Mouse (Mus musculus) neural tube, embryonic 11.5 days (tissue): ENCODE results near the gene 4930507D05Rik. TPM values are rescaled to one million over a fixed set of nuclear protein-coding genes. Genes with fewer than 3 reads are reported as not detected.
A peak's percentile ranks its signal among the peaks of the same experiment; 100 is the strongest.

ENCODE experiments used
- ATAC-seq: fragments of 200-750 bp; cut with Nextera tagmentation; 2 replicates; pipeline ENCODE4 v1.8.0; 2017; ENCODE audit warnings: moderate number of reproducible peaks, mild to moderate bottlenecking, moderate TSS enrichment, moderate library complexity; ENCODE audit not compliant: insufficient read depth, low FRiP score, low TSS enrichment
- DNase-seq: peaks from one replicate; pipeline ENCODE4 v3.0.0-alpha.2; 2015; ENCODE audit warnings: low spot score
- H3K27ac ChIP-seq: fragments of 300-500 bp; sonication (generic); 2 replicates; pipeline ENCODE4 v1.5.1; 2014; ENCODE audit warnings: low read depth, mild to moderate bottlenecking, low read length
- H3K27me3 ChIP-seq: fragments of 300-500 bp; sonication (generic); 2 replicates; pipeline ENCODE4 v1.6.1; 2014; ENCODE audit warnings: mild to moderate bottlenecking, low read length, mixed read lengths; ENCODE audit not compliant: control insufficient read depth, insufficient read depth
- H3K36me3 ChIP-seq: fragments of 300-500 bp; sonication (generic); 2 replicates; pipeline ENCODE4 v1.6.1; 2014; ENCODE audit warnings: mild to moderate bottlenecking, low read length, moderate library complexity, mixed read lengths; ENCODE audit not compliant: control insufficient read depth, insufficient read depth
- H3K4me1 ChIP-seq: fragments of 300-500 bp; sonication (generic); 2 replicates; pipeline ENCODE4 v1.6.1; 2014; ENCODE audit warnings: low read length, mixed read lengths; ENCODE audit not compliant: control insufficient read depth, insufficient read depth
- H3K4me2 ChIP-seq: fragments of 300-500 bp; sonication (generic); 2 replicates; pipeline ENCODE4 v1.6.1; 2014; ENCODE audit warnings: low read depth, mild to moderate bottlenecking, moderate library complexity
- H3K4me3 ChIP-seq: fragments of 300-500 bp; sonication (generic); 2 replicates; pipeline ENCODE4 v1.5.1; 2014; ENCODE audit warnings: low read depth, low read length
- H3K9ac ChIP-seq: fragments of 300-500 bp; sonication (generic); 2 replicates; pipeline ENCODE4 v1.6.1; 2014; ENCODE audit warnings: mild to moderate bottlenecking, low read length
- H3K9me3 ChIP-seq: fragments of 300-500 bp; sonication (generic); 2 replicates; pipeline ENCODE4 v1.6.1; 2016; ENCODE audit warnings: low read length; ENCODE audit not compliant: control insufficient read depth
- WGBS: fragments of 180-500 bp; shearing (Covaris S2); extraction: QIAGEN DNeasy Blood & Tissue Kit; methylation state at CpG from one replicate; pipeline ENCODE4 v1.1.7; 2014; 5-methylcytosine and 5-hydroxymethylcytosine counted together
- polyA plus RNA-seq: library from polyadenylated mRNA; unstranded; fragments of >200 nt; fragmentation: Nextera tagmentation; extraction: Ambion mirVana; gene quantifications from 2 replicates; pipeline ENCODE4 v1.2.1, GENCODE M21; 2014

Gene 4930507D05Rik
- polyA plus RNA-seq, result 0.99 and 1.0 TPM in 2 replicates

DNA sequence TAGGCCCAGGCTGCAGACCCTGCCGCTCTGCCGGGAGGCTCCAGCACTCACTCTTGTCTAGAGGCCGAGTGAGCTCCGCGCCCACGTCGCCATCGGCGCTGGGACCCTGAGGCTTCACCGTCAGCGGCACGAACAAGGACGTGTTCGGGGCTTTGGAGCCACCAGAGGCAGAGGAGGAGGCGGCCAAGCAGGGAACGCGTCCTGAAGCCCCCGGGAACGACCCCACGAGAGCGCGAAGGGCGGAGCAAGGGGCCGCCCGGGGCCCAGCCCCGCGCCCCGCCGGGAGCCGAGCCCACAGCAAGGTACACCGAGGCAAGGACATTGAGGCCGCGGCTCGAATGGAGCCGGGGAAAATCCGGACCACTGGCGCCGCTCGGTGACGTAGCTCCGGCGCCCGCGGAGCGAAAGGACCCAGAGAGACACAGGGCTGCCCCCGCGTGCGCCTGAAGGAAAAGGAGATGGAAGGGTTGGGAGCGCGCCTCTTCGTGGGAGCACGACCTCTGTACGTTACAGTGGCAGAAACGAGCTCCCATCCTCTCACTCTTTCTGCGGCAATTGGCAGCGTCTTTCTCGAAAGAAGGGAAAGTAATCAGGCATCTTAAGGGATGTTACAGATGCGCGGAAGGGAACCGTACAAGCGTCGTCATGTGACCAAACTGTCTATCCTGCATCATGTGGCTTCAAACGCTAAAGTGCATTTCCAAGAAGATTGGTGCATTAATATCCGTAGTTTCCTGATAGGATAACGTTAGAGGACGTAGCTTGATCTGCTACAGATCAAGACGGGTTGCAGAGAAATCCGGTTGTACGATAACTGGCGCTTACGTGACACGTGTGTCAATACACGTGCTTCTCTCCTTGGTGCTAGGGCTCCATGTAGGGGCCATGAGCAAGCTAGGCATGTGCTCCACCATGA, at the start of gene 4930507D05Rik, which contains the start of gene Supv3l1:
Gene 4930507D05Rik (plus strand): TSS at position 126 of the 916 bp plus-strand sequence.
Gene Supv3l1 (minus strand): TSS at position 375 of the 916 bp plus-strand sequence.
- Histone ChIP-seq H3K27me3 (no peaks in the 10 kb centered on the region), H3K9ac (peak within 1 kb of the TSS; percentile 85), H3K36me3 (peaks cover 12% of the 10 kb centered on the region), H3K27ac (peak within 1 kb of the TSS; percentile 65), H3K4me1 (peaks cover 9% of the 10 kb centered on the region), H3K9me3 (no peaks in the 10 kb centered on the region), H3K4me3 (peak within 1 kb of the TSS; percentile 73), H3K4me2 (peak within 1 kb of the TSS; percentile 57)
- DNase-seq, result peak; percentile 93
- peak; percentile 89 for ATAC-seq
- WGBS, result under 1% methylated on average over 71 of the region's 73 CpGs

DNA sequence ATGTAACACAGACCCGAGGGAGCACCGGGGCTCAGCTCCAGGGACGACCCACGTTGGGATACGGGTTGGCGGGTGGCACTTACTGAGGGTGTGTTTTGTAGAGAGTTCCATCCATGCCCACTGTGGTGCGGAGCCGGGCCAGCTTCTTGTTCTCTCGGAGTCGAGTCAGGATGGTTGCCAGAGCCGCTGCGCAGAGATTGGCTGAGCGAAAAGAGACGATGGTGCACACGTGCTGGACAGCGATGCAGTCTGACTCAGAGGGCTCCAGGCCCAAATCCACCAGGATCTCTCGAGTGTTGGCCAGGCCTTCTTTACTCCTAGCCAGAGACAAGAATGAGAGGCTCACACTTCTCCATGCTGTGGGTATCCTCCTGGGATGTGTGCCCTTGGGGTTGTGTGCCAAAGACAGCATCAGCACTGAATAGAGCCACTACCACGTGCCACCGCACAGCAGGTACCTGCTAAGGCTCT, 47.6 kb upstream of the 4930507D05Rik start:
- no peak overlapping the region for H3K27ac ChIP-seq
- no peaks in the 10 kb centered on the region for H3K4me1 ChIP-seq
- no peaks in the 10 kb centered on the region for H3K9me3 ChIP-seq
- H3K9ac ChIP-seq, result no peak overlapping the region
- H3K36me3 ChIP-seq, result no peaks in the 10 kb centered on the region
- H3K4me3 ChIP-seq, result no peak overlapping the region
- H3K4me2 ChIP-seq, result no peak overlapping the region
- 82% methylated on average over 19 of the region's 19 CpGs for WGBS
- ATAC-seq, result no peak
- no peaks in the 10 kb centered on the region for H3K27me3 ChIP-seq
- no peak for DNase-seq

DNA sequence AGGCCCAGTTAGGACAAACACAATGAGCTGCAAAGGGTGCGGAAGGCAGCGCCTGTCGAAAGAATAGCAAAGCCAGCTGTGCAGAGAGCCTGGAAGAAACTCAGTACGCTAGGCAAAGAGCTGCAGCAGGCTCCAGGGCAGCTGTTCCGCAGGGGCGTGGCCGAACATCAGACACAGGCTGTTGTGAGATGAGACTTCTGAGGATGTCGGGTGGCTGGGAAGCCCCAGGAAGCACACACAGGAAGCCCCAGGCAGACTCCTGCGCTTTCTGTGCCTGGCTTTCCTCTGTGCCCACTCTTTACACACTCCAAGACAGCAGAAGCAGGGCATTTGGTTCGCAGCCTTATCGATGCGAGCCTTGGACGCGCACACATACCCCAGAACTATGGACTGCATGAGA, 44.4 kb upstream of the 4930507D05Rik start:
- Histone ChIP-seq H3K9me3 (no peaks in the 10 kb centered on the region), H3K4me3 (no peak overlapping the region), H3K4me2 (peak overlapping the region; percentile 13), H3K36me3 (no peaks in the 10 kb centered on the region), H3K9ac (no peak overlapping the region), H3K4me1 (no peaks in the 10 kb centered on the region), H3K27me3 (no peaks in the 10 kb centered on the region), H3K27ac (no peak overlapping the region)
- ATAC-seq, result no peak
- DNase-seq, result peak; percentile 38
- WGBS, result 39% methylated on average over 14 of the region's 14 CpGs

DNA sequence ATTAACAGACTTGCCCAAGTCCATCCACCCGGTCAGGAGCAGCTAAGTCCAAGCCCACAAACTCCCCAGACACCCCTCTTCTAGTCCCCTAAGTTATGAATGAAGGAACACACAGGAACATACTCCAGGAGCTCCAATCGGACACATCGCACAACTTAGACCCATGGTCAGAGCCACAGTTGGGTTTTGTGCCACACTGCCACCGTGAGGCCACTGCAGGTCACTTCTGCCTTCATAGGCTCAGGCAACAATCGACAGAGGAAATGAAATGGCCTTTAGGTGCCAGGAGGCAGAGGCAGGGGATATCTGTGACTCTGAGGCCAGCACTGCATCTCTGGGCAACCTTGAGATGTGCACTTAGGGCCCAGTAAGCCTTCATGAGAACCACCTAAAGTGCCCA, 38.3 kb upstream of the 4930507D05Rik start:
- H3K4me1 ChIP-seq, result no peaks in the 10 kb centered on the region
- no peak overlapping the region for H3K4me2 ChIP-seq
- H3K27me3 ChIP-seq, result no peaks in the 10 kb centered on the region
- DNase-seq, result peak; percentile 72
- no peaks in the 10 kb centered on the region for H3K36me3 ChIP-seq
- H3K9ac ChIP-seq, result no peak overlapping the region
- no peak for ATAC-seq
- H3K27ac ChIP-seq, result no peak overlapping the region
- 14% methylated on average over 5 of the region's 5 CpGs for WGBS
- H3K4me3 ChIP-seq, result no peak overlapping the region
- no peaks in the 10 kb centered on the region for H3K9me3 ChIP-seq

DNA sequence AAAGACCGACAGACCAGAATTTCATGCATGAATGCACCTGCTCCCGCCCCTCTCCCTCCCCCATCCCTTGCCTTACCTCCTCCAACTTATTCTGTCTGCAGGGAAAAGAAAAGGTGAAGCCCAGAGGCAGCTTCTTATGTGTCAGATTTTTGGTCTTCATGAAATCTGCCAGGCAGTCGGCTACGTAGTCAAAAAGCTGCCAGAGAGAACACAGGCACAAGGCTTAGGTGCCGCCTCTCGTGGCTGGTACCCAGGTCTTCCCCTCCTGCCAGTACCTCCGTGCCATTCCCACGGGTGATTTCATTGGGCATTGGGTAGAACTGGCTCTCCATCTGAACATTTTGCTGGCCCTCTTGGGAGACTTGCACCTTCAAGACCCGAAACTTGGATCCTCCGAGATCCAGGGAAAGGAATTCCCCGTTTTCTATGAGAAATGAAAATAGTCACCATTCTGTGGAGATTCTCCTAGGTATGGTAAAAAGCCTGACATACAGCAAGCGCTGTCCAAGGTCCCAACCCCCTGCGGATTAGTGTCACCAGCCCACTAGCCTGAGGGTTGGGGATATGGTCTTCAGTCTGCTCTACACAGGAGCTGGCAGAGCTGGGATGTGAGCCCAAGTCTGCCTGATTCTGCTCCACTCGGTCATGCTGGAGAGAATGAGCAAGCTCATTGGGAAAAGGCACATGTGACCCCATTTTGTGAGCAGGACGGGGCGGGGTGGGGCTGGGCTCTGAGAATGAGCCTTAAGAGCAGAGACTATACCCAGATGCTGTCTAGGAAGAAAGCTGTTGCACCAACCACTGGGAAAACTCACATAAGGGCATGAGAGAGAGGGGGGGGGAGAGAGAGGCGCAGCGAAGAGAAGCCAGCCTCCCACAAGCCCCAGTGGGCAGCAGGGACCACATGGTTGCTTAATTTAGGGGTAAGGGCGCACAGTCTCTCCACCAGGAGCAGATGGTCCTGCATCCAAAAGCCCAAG, 37.6 kb upstream of the 4930507D05Rik start:
- ATAC-seq, result no peak
- no peak for DNase-seq
- H3K9ac ChIP-seq, result no peak overlapping the region
- 72% methylated on average over 19 of the region's 19 CpGs for WGBS
- no peak overlapping the region for H3K4me2 ChIP-seq
- no peak overlapping the region for H3K4me3 ChIP-seq
- H3K27me3 ChIP-seq, result no peaks in the 10 kb centered on the region
- no peaks in the 10 kb centered on the region for H3K36me3 ChIP-seq
- no peaks in the 10 kb centered on the region for H3K9me3 ChIP-seq
- no peak overlapping the region for H3K27ac ChIP-seq
- no peaks in the 10 kb centered on the region for H3K4me1 ChIP-seq

DNA sequence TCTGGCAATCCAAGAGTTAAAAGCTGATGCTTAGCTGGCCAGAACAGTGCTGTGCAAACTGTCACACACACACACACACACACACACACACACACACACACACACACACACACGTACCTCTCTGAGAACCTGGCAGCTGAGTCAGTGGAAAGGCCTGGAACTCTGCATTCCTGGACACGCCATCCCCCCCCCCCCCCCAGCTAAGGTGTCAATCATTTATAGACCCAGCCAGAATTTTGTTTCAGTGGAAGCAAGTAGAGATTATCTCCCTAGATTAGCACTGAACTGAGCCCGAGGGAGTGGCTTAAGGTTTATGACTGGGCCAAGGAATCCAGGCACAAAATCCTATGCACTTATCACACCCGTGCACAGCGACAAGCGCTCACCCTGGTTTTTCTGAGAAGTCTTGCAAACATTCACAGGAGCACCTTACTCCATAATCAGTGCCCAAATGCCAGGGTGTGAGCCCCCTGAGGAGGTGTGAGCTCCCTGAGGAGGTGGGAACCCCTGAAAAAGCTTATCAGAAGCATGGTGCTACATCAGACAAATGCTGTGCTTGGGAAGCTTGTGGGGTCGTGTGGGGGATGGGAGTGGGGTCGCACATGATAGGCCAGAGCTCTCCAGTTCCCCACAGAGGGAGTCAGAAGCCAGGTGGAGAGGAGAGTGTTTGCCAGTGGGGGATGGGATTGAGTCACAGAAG, 36.2 kb upstream of the 4930507D05Rik start:
- H3K27ac ChIP-seq, result no peak overlapping the region
- DNase-seq, result no peak
- no peak overlapping the region for H3K4me2 ChIP-seq
- no peaks in the 10 kb centered on the region for H3K4me1 ChIP-seq
- H3K36me3 ChIP-seq, result no peaks in the 10 kb centered on the region
- no peaks in the 10 kb centered on the region for H3K9me3 ChIP-seq
- no peak overlapping the region for H3K4me3 ChIP-seq
- no peaks in the 10 kb centered on the region for H3K27me3 ChIP-seq
- no peak overlapping the region for H3K9ac ChIP-seq
- ATAC-seq, result no peak
- WGBS, result 41% methylated on average over 8 of the region's 8 CpGs

DNA sequence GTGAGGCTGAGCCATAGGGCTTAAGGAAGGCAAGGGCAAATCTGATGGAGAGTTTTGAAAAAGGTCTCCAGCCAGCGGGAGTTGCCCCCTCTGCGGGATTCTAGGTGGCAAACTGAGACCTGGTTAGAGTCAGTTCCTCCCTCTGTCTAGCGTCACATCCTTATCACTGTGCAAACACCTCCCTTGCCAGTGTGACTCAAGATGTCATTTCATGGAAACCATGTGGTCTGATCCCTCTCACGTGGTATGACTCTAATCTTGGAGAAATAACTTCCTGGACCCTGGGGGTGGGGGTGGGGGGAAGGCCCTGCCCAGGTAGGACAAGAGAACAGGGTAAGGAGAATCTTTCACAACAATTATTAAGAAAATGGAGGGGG, 35.7 kb upstream of the 4930507D05Rik start:
- WGBS, result 49% methylated on average over 4 of the region's 4 CpGs
- no peak overlapping the region for H3K4me2 ChIP-seq

DNA sequence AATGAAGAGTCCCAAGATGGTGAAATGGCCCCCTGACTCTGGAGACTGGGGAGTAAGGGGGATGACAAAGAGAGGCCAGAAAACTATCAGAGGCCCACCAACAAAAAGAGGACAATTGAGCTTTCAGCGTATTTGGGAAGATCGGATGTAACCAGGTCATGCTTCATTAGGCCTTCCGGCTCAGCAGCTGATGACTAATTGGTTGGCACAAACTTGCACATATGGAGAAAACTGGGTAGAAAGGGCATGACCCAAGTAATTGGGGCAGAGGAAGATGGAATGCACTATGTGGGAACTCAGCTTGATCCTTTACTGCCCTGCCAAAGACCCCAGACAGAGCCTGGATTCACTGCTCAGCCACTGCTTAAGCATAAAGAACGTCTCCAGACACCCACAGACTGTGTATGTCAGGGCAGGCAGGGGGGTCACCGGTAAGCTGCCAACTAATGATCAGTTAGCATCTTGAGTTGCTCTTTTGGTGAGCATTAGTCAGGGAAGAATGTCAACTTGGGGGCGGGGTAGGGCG, 30.4 kb upstream of the 4930507D05Rik start:
- Histone ChIP-seq H3K9me3 (no peaks in the 10 kb centered on the region), H3K27me3 (no peaks in the 10 kb centered on the region), H3K27ac (no peak overlapping the region), H3K4me1 (no peaks in the 10 kb centered on the region), H3K9ac (no peak overlapping the region), H3K36me3 (no peaks in the 10 kb centered on the region), H3K4me3 (no peak overlapping the region), H3K4me2 (no peak overlapping the region)
- 57% methylated on average over 7 of the region's 7 CpGs for WGBS
- no peak for ATAC-seq
- no peak for DNase-seq

More for the DNA sequence above, 35.7 kb upstream of the 4930507D05Rik start:
- ATAC-seq, result no peak
- H3K27me3 ChIP-seq, result no peaks in the 10 kb centered on the region
- no peak overlapping the region for H3K9ac ChIP-seq
- no peaks in the 10 kb centered on the region for H3K36me3 ChIP-seq
- no peaks in the 10 kb centered on the region for H3K9me3 ChIP-seq
- no peak overlapping the region for H3K27ac ChIP-seq
- DNase-seq, result no peak
- H3K4me3 ChIP-seq, result no peak overlapping the region
- no peaks in the 10 kb centered on the region for H3K4me1 ChIP-seq
